Mouse (Mus musculus) liver, embryonic 14.5 days (tissue): ENCODE data around the gene Dmrt2. TPM values are rescaled to one million over a fixed set of nuclear protein-coding genes. Genes with fewer than 3 reads are reported as not detected.

Source experiments
- ATAC-seq: fragments of 200-750 bp; cut with Nextera tagmentation; 2 replicates; pipeline ENCODE4 v1.8.0; 2017; ENCODE audit warnings: moderate number of reproducible peaks, mild to moderate bottlenecking, moderate library complexity; ENCODE audit not compliant: insufficient read depth
- DNase-seq, 3 experiments: peaks; one replicate each; pipeline ENCODE4 v3.0.0-alpha.2; 2012 to 2013; ENCODE audit warnings: low read depth in 3 of 3, low spot score in 3 of 3
- H3K27ac ChIP-seq: fragments of 300-500 bp; sonication (generic); 2 replicates; pipeline ENCODE4 v1.5.1; 2014; ENCODE audit warnings: moderate library complexity, mild to moderate bottlenecking, control low read depth, inconsistent platforms
- H3K27me3 ChIP-seq: fragments of 300-500 bp; sonication (generic); 2 replicates; pipeline ENCODE4 v1.6.1; 2014; ENCODE audit warnings: mild to moderate bottlenecking, low read length, moderate library complexity; ENCODE audit not compliant: control insufficient read depth, insufficient read depth
- H3K36me3 ChIP-seq: fragments of 300-500 bp; sonication (generic); replicated peaks from 2 replicates; pipeline ENCODE4 v1.6.1; 2014; ENCODE audit warnings: low read depth; ENCODE audit not compliant: control insufficient read depth, insufficient read depth
- H3K4me1 ChIP-seq, 2 experiments: fragments of 200-500 bp in 1 of 2; fragments of 300-500 bp in 1 of 2; sonication (generic) in 1 of 2; replicated peaks; 2 replicates each; pipeline ENCODE4 v1.6.1; 2012 to 2014; ENCODE audit warnings: antibody characterized with exemption in 1 of 2, inconsistent platforms in 1 of 2, low read length in 1 of 2; ENCODE audit not compliant: control insufficient read depth in 2 of 2, insufficient read depth in 2 of 2
- H3K4me2 ChIP-seq: fragments of 300-500 bp; sonication (generic); 2 replicates; pipeline ENCODE4 v1.6.1; 2014; ENCODE audit warnings: low read depth, mild to moderate bottlenecking, control low read depth, moderate library complexity
- H3K4me3 ChIP-seq, 2 experiments: fragments of 200-500 bp in 1 of 2; fragments of 300-500 bp in 1 of 2; sonication (generic) in 1 of 2; 2 replicates each; pipeline ENCODE4 v1.5.1; 2012 to 2014; ENCODE audit warnings: low read depth in 2 of 2, low read length in 2 of 2, mild to moderate bottlenecking in 2 of 2, control low read depth in 1 of 2, inconsistent platforms in 1 of 2, moderate library complexity in 1 of 2; ENCODE audit not compliant: insufficient read depth in 1 of 2
- H3K9ac ChIP-seq: fragments of 300-500 bp; sonication (generic); replicated peaks from 2 replicates; pipeline ENCODE4 v1.6.1; 2014; ENCODE audit warnings: mild to moderate bottlenecking, control low read depth, moderate library complexity
- H3K9me3 ChIP-seq: fragments of 300-500 bp; sonication (generic); 2 replicates; pipeline ENCODE4 v1.6.1; 2016; ENCODE audit warnings: low read length, mixed read lengths; ENCODE audit not compliant: control insufficient read depth
- CTCF ChIP-seq: IDR thresholded peaks from 2 replicates; pipeline ENCODE4 v1.5.1; 2016; ENCODE audit warnings: antibody characterized with exemption, low read depth, control low read depth
- EP300 ChIP-seq: IDR thresholded peaks from 2 replicates; pipeline ENCODE4 v1.6.1; 2016; ENCODE audit warnings: antibody characterized with exemption, low read depth
- WGBS: fragments of 180-500 bp; shearing (Covaris S2); extraction: QIAGEN DNeasy Blood & Tissue Kit; methylation state at CpG from one replicate; pipeline ENCODE4 v1.1.7; 2014; ENCODE audit not compliant: insufficient replicate concordance; 5-methylcytosine and 5-hydroxymethylcytosine counted together
- polyA plus RNA-seq, 2 experiments: library from polyadenylated mRNA; depleted of rRNA in 1 of 2; stranded (reverse) in 1 of 2; unstranded in 1 of 2; fragments of >200 nt; fragmentation: Nextera tagmentation in 1 of 2; extraction: Ambion mirVana in 1 of 2; gene quantifications; 2 replicates each; pipeline versions ENCODE4 v1.2.1 to v1.2.3; 2012 to 2014

Gene Dmrt2
- polyA plus RNA-seq, 2 experiments, result 0.35 to 0.57 TPM

DNA sequence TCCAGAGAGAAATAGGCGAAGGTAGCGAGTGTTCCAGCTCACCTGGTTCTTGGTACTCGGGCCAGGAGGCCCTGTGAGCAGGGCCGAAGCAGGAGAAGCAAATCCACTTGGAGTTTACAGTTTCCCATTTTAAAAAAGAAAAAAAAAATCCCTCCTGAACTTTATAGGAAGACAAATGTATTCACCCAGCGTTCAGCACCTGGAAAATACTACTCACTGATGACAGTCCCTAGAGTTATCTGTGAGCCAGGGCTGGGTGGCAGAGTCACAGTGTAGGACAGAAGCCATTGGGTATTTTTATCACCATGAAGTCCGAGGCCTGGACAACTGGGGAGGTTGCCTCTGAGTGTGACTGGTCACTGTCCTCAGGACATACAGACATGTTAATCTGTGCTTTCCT lies 30.4 kb upstream of the Dmrt2 start:
- no peak for TF ChIP-seq CTCF
- TF ChIP-seq EP300, result no peak
- no peaks in the 10 kb centered on the region for H3K4me1 ChIP-seq
- DNase-seq (no peak), ATAC-seq (no peak)
- H3K36me3 ChIP-seq, result no peaks in the 10 kb centered on the region
- H3K9me3 ChIP-seq, result no peaks in the 10 kb centered on the region
- H3K27ac ChIP-seq, result no peak overlapping the region
- 59% methylated on average over 6 of the region's 6 CpGs for WGBS
- H3K27me3 ChIP-seq, result no peaks in the 10 kb centered on the region
- no peak overlapping the region for H3K9ac ChIP-seq
- H3K4me2 ChIP-seq, result no peak overlapping the region
- no peak overlapping the region for H3K4me3 ChIP-seq

DNA sequence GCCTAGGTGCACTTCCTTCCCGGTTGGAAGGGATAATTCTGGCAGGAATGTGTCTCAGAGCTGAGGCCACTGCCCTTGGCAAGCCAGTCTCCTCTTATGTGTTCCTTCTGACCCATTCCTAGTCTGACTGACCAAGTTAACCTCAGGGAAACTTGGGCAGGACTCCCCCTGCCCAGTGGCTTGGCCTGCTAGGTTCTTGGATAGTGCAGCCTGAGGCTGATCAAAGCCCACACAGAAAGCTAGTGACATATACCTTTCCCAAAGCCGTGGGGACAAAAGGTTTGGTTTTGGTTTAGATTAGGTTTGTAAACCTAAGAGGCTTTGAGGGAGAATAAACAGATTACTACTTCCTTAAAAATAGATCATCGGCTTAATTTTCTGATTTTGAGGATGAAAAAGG lies 25.1 kb upstream of the Dmrt2 start:
- no peaks in the 10 kb centered on the region for H3K27me3 ChIP-seq
- no peak overlapping the region for H3K27ac ChIP-seq
- no peak for TF ChIP-seq EP300
- TF ChIP-seq CTCF, result no peak
- no peaks in the 10 kb centered on the region for H3K9me3 ChIP-seq
- DNase-seq (no peak), ATAC-seq (no peak)
- no peak overlapping the region for H3K4me2 ChIP-seq
- H3K4me1 ChIP-seq, result 0 out of 4 replicates have a peak, but pooled peaks cover 0 to 4% of the 10 kb centered on the region in 2 experiments
- H3K4me3 ChIP-seq, result no peak overlapping the region
- H3K9ac ChIP-seq, result no peak overlapping the region
- no peaks in the 10 kb centered on the region for H3K36me3 ChIP-seq
- WGBS, result 44% methylated on average over 3 of the region's 3 CpGs

DNA sequence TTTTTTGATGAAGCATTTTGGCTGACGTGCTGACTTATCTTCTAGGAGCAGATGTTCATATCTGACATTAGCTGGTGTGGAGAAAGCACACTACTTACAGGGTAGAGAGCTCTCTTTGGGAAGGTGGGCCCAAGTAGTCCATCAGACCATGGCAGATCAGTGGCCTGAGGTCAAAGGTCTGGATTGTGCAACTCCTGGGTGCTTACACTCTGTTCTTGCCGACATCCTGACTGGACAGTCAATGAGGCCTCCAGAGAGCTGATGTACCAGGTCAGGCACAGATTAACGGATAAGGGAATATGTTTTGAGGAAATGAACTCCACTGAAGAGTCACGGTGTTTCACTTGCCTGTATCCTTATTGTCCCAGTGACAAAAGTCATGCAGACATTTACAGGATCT lies 23.5 kb upstream of the Dmrt2 start:
- Histone ChIP-seq H3K27ac (no peak overlapping the region), H3K9ac (no peak overlapping the region), H3K27me3 (no peaks in the 10 kb centered on the region), H3K36me3 (no peaks in the 10 kb centered on the region), H3K4me3 (no peak overlapping the region), H3K9me3 (no peaks in the 10 kb centered on the region), H3K4me1 (0 out of 4 replicates have a peak, but pooled peaks cover 0 to 4% of the 10 kb centered on the region in 2 experiments), H3K4me2 (no peak overlapping the region)
- ATAC-seq (no peak), DNase-seq (no peak)
- TF ChIP-seq EP300 (no peak), CTCF (no peak)
- WGBS, result 44% methylated on average over 4 of the region's 4 CpGs

DNA sequence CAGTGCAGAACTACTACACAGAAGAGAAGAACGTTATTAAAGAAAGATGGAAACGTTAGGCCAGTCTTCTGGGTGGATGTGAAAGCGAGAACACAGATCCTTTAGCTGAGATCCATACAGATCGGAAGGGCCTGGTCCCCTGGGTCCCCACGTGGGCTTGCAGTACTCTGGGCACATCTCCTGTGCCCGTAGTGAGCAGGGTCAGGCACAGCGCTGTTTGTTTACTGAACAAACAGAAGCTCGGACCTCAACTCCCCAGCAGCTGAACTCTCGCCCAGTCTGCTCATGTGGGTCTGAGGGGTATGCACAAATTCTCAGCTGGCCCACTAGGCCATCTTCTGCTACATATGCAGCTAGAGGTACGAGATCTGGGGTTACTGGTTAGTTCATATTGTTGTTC lies 21.7 kb upstream of the Dmrt2 start:
- TF ChIP-seq CTCF, result no peak
- TF ChIP-seq EP300, result no peak
- WGBS, result 56% methylated on average over 10 of the region's 10 CpGs
- no peak overlapping the region for H3K27ac ChIP-seq
- no peak overlapping the region for H3K9ac ChIP-seq
- no peaks in the 10 kb centered on the region for H3K9me3 ChIP-seq
- ATAC-seq, result no peak
- no peak for DNase-seq
- H3K27me3 ChIP-seq, result no peaks in the 10 kb centered on the region
- H3K4me3 ChIP-seq, result no peak overlapping the region
- H3K36me3 ChIP-seq, result no peaks in the 10 kb centered on the region
- 0 out of 4 replicates have a peak, but pooled peaks cover 0 to 4% of the 10 kb centered on the region in 2 experiments for H3K4me1 ChIP-seq
- H3K4me2 ChIP-seq, result no peak overlapping the region

DNA sequence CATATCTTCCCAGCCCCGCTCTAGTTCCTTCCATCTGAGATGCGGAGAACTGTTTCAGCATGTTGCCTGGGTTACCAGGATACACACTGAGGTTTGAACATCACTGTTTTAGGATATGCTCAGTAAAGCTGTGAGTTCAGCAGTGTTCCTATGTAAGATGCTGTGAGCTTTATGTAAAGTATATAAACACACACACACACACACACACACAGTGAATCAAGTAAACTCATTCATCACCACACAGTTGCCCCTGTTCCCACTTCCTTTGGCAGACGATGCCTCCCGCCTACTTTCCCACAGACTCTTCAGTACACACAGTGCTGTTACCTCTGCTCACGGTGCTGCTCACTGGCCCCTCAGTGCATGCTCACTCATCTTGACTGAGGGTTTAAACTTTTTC lies 19.7 kb upstream of the Dmrt2 start:
- H3K27ac ChIP-seq, result no peak overlapping the region
- no peak overlapping the region for H3K4me2 ChIP-seq
- no peaks in the 10 kb centered on the region for H3K27me3 ChIP-seq
- H3K4me1 ChIP-seq, result 0 out of 4 replicates have a peak, but pooled peaks cover 0 to 4% of the 10 kb centered on the region in 2 experiments
- TF ChIP-seq CTCF (no peak), EP300 (no peak)
- ATAC-seq, result no peak
- H3K36me3 ChIP-seq, result no peaks in the 10 kb centered on the region
- WGBS, result 48% methylated on average over 5 of the region's 5 CpGs
- H3K4me3 ChIP-seq, result no peak overlapping the region
- H3K9me3 ChIP-seq, result no peaks in the 10 kb centered on the region
- no peak overlapping the region for H3K9ac ChIP-seq
- no peak for DNase-seq
